Mouse (Mus musculus) small intestine, adult 2 months (tissue): ENCODE data around the gene Bpifa2.

Experiments
- CTCF ChIP-seq: fragments of 200-500 bp; IDR thresholded peaks from 2 replicates; pipeline ENCODE4 v1.5.1; 2012; ENCODE audit warnings: low read depth, mild to moderate bottlenecking, control low read depth, inconsistent platforms, low read length, moderate library complexity, mixed read lengths; ENCODE audit not compliant: insufficient replicate concordance, insufficient read length; ENCODE audit errors: extremely low read depth
- POLR2A ChIP-seq: fragments of 200-500 bp; IDR thresholded peaks from 2 replicates; pipeline ENCODE4 v1.6.1; 2012; ENCODE audit warnings: low read depth, mild to moderate bottlenecking, control low read depth, inconsistent platforms, low read length, moderate library complexity

GRCm38 (mm10) chr2:154044743-154045142 is 36.7 kb downstream of the Bpifa2 start:
- TF ChIP-seq POLR2A (no peak), CTCF (no peak)
